ENCODE assay signal across 13 mouse cellular contexts in genomic region chr5:65873212-65873611, GRCm38 (mm10).
"Had no signal": no experiment of that assay in that cellular context is flagged by ENCODE, and none has a peak within 500 bp of the region (broad histone marks: within the 10 kb centered on the region; RNA-seq: fewer than 3 reads in every experiment).

No protein-coding gene starts in this region.

- H3K9me3 ChIP-seq: kidney, embryonic 15.5 days; limb, embryonic 15.5 days; liver, embryonic 12.5 days; midbrain, embryonic 10.5 days; midbrain, embryonic 15.5 days; neural tube, embryonic 12.5 days had no signal

- H3K9ac ChIP-seq: kidney, embryonic 15.5 days; limb, embryonic 15.5 days; liver, embryonic 12.5 days; lung, embryonic 14.5 days; midbrain, embryonic 15.5 days; neural tube, embryonic 12.5 days had no signal

- ATAC-seq: liver, embryonic 12.5 days; midbrain, embryonic 15.5 days had no signal

- H3K36me3 ChIP-seq: kidney, embryonic 15.5 days; limb, embryonic 15.5 days; liver, embryonic 12.5 days; midbrain, embryonic 10.5 days; midbrain, embryonic 15.5 days; neural tube, embryonic 12.5 days had no signal

- DNase-seq: kidney, postnatal 14 days; layer of hippocampus, postnatal 36 days; lung, embryonic 14.5 days; lung, postnatal 10 days; lung, postnatal 4 days; thymus, postnatal 25 days had no signal

- H3K27me3 ChIP-seq: kidney, embryonic 15.5 days; limb, embryonic 15.5 days; liver, embryonic 12.5 days; midbrain, embryonic 15.5 days; neural tube, embryonic 12.5 days had no signal

- H3K4me1 ChIP-seq: kidney, embryonic 15.5 days; limb, embryonic 15.5 days; midbrain, embryonic 10.5 days; midbrain, embryonic 15.5 days; neural tube, embryonic 12.5 days had no signal

- H3K27ac ChIP-seq: kidney, embryonic 15.5 days; limb, embryonic 15.5 days; liver, embryonic 12.5 days; midbrain, embryonic 10.5 days; midbrain, embryonic 15.5 days; neural tube, embryonic 12.5 days; stomach, postnatal 0 days had no signal

- H3K4me2 ChIP-seq: kidney, embryonic 15.5 days; limb, embryonic 15.5 days; liver, embryonic 12.5 days; lung, embryonic 14.5 days; midbrain, embryonic 15.5 days; neural tube, embryonic 12.5 days had no signal

- H3K4me3 ChIP-seq: kidney, embryonic 15.5 days; limb, embryonic 15.5 days; liver, embryonic 12.5 days; midbrain, embryonic 10.5 days; midbrain, embryonic 15.5 days; neural tube, embryonic 12.5 days had no signal
